Mouse (Mus musculus): Measurements from ENCODE around the gene Gm5134.

- TF ChIP-seq POLR2A (IDR thresholded peaks at IDR 0.05; ENCODE audit: insufficient read depth, low read depth, low read length) = no peak
- no peak for TF ChIP-seq CTCF (IDR thresholded peaks at IDR 0.05)
- TF ChIP-seq EP300 (IDR thresholded peaks at IDR 0.05; ENCODE audit: insufficient read depth, low read depth, low read length) = no peak
These were observed 5.0 kb upstream of the Gm5134 start for GRCm38 (mm10) chr10:75949053-75950045.
